Mouse (Mus musculus) embryonic facial prominence, embryonic 10.5 days (tissue): Measurements from ENCODE around the gene Gm10065. TPM values are rescaled to one million over a fixed set of nuclear protein-coding genes. Genes with fewer than 3 reads are reported as not detected.
A peak's percentile ranks its signal among the peaks of the same experiment; 100 is the strongest.
"Not testable (repeated sequence)": the region's sequence is repeated elsewhere in the genome, so short reads cannot be mapped to it uniquely, and the experiment has no call there.

Experiments
- DNase-seq: peaks from one replicate; pipeline ENCODE4 v3.0.0-alpha.2; 2017; ENCODE audit warnings: low spot score
- H3K27ac ChIP-seq: fragments of 300-500 bp; sonication (generic); replicated peaks from 2 replicates; pipeline ENCODE4 v1.5.1; 2016; ENCODE audit warnings: mild to moderate bottlenecking
- H3K27me3 ChIP-seq: fragments of 300-500 bp; sonication (generic); replicated peaks from 2 replicates; pipeline ENCODE4 v1.6.1; 2016; ENCODE audit warnings: low read depth, mild to moderate bottlenecking; ENCODE audit not compliant: poor library complexity, severe bottlenecking
- H3K36me3 ChIP-seq: fragments of 300-500 bp; sonication (generic); replicated peaks from 2 replicates; pipeline ENCODE4 v1.6.1; 2016; ENCODE audit warnings: mild to moderate bottlenecking, moderate library complexity
- H3K4me1 ChIP-seq: fragments of 300-500 bp; sonication (generic); 2 replicates; pipeline ENCODE4 v1.6.1; 2016
- H3K4me3 ChIP-seq: fragments of 300-500 bp; sonication (generic); 2 replicates; pipeline ENCODE4 v1.5.1; 2016; ENCODE audit warnings: mild to moderate bottlenecking, moderate library complexity
- H3K9me3 ChIP-seq: fragments of 300-500 bp; sonication (generic); 2 replicates; pipeline ENCODE4 v1.6.1; 2016; ENCODE audit warnings: mild to moderate bottlenecking
- WGBS: fragments of 180-500 bp; shearing (Covaris S2); methylation state at CpG from one replicate; pipeline ENCODE4 v1.1.7; 2016; 5-methylcytosine and 5-hydroxymethylcytosine counted together
- polyA plus RNA-seq: library from polyadenylated mRNA; unstranded; fragments of >200 nt; fragmentation: Nextera tagmentation; extraction: Ambion mirVana; gene quantifications from 2 replicates; pipeline ENCODE4 v1.2.1, GENCODE M21; 2016

The Gm10065 gene
- not detected in 2 replicates for polyA plus RNA-seq

DNA sequence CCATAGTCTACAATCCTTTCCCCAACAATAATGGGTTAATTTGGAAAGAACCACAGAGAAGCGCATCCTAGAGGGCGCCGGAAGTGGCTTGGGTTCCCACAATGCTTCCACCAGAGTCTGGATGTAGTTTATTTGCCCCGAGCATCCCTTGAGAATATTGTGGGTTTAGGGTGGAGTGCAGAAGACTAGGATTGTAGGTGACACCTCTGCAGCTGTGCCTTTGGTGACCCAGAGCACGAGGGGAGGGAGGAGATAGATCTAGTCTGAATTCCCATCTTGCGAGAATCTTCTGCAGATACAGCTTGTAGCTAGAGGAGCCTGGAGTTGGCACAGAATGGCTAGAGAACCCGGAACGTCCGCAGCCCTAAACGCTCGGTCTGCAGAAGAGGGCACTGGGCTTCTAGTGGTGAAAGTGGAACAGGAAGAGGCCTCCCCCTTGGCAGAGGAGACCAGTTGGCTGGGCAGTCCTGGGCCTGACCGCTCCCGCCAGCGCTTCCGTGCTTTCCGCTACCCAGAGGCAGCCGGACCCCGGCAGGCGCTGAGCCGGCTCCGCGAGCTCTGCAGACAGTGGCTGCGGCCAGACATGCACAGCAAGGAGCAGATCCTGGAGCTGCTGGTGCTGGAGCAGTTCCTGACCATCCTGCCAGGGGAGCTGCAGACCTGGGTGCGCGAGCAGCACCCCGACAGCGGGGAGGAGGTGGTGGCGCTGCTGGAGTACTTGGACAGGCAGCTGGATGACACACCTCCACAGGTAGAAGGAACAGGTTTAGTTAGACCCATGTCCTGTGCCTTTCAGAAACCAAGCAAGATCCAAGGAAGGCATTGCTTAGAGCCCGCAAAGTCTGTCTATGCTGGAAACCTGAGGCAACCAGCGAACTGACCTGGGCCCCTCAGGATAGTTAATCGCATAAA is at the start of gene Gm10065, which contains the start of gene Zkscan4:
TSS of gene Gm10065 (minus strand) at position 683 of the 912 bp plus-strand sequence.
TSS of gene Zkscan4 (plus strand) at position 149 of the 912 bp plus-strand sequence.
- H3K4me1 ChIP-seq, H3K9me3 ChIP-seq, H3K36me3 ChIP-seq, H3K27me3 ChIP-seq: not testable (repeated sequence)
- 3% methylated on average over 31 of the region's 31 CpGs for WGBS
- DNase-seq, result peak; percentile 73
- H3K4me3 ChIP-seq, result peak within 1 kb of the TSS; percentile 69
- peak within 1 kb of the TSS; percentile 76 for H3K27ac ChIP-seq

- DNase-seq, result peak; percentile 91
- Histone ChIP-seq H3K9me3 (no peaks in the 10 kb centered on the region), H3K4me3 (peak overlapping the region; percentile 71), H3K4me1 (peaks cover 4% of the 10 kb centered on the region; the same call in 1 of the 2 replicates), H3K36me3 (no peaks in the 10 kb centered on the region), H3K27ac (peak overlapping the region; percentile 91), H3K27me3 (no peaks in the 10 kb centered on the region)
- under 1% methylated on average over 21 of the region's 21 CpGs for WGBS
Measured at GRCm38 (mm10) chr13:21506221-21506649, 27.0 kb upstream of the Gm10065 start.

- DNase-seq, result no peak
- H3K4me1 ChIP-seq, result peaks cover 4% of the 10 kb centered on the region; the same call in 1 of the 2 replicates
- 91% methylated on average over 5 of the region's 5 CpGs for WGBS
Measured at GRCm38 (mm10) chr13:21502296-21502695, 23.1 kb upstream of the Gm10065 start.

GRCm38 (mm10) chr13:21501182-21501581 is 21.9 kb upstream of the Gm10065 start, which contains the start of gene Gm11273:
Gene Gm11273 (minus strand): TSS chr13:21501418.
- not testable (repeated sequence) for H3K9me3 ChIP-seq, H3K27ac ChIP-seq, H3K36me3 ChIP-seq, H3K27me3 ChIP-seq, H3K4me3 ChIP-seq, DNase-seq, H3K4me1 ChIP-seq
- WGBS, result 93% methylated on average over 17 of the region's 17 CpGs

More at GRCm38 (mm10) chr13:21502296-21502695, 23.1 kb upstream of the Gm10065 start:
- H3K4me3 ChIP-seq, result no peak overlapping the region
- H3K36me3 ChIP-seq, result no peaks in the 10 kb centered on the region
- no peak overlapping the region for H3K27ac ChIP-seq
- H3K9me3 ChIP-seq, result no peaks in the 10 kb centered on the region
- no peaks in the 10 kb centered on the region for H3K27me3 ChIP-seq

DNA sequence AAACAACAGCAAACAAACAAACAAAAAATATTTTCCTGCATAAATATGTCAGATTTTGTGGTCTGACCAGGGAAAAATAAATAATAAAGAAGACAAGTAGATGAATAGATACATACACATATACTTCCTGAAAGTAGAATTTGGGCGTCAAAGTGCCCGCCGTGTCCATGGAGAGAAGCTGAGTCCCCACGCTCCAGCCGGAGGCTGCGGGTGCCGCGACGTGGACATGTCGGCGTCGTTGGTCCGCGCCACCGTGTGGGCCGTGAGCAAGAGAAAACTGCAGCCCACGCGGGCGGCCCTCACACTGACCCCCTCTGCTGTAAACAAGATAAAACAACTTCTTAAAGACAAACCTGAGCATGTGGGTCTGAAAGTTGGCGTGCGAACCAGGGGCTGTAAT is 15.8 kb upstream of the Gm10065 start, which contains the start of gene AK157302:
TSS of gene AK157302 (plus strand) at position 144 of the 400 bp plus-strand sequence.
- Histone ChIP-seq H3K36me3 (no peaks in the 10 kb centered on the region), H3K27ac (no peak within 1 kb of the TSS), H3K27me3 (no peaks in the 10 kb centered on the region), H3K4me1 (no peaks in the 10 kb centered on the region), H3K4me3 (no peak within 1 kb of the TSS), H3K9me3 (no peaks in the 10 kb centered on the region)
- no peak for DNase-seq
- WGBS, result 94% methylated on average over 21 of the region's 21 CpGs

GRCm38 (mm10) chr13:21492847-21493246 is 13.6 kb upstream of the Gm10065 start:
- no peaks in the 10 kb centered on the region for H3K9me3 ChIP-seq
- 94% methylated on average over 5 of the region's 5 CpGs for WGBS
- no peaks in the 10 kb centered on the region for H3K4me1 ChIP-seq
- no peaks in the 10 kb centered on the region for H3K36me3 ChIP-seq
- H3K27me3 ChIP-seq, result no peaks in the 10 kb centered on the region
- no peak overlapping the region for H3K27ac ChIP-seq
- no peak overlapping the region for H3K4me3 ChIP-seq
- DNase-seq, result no peak

DNA sequence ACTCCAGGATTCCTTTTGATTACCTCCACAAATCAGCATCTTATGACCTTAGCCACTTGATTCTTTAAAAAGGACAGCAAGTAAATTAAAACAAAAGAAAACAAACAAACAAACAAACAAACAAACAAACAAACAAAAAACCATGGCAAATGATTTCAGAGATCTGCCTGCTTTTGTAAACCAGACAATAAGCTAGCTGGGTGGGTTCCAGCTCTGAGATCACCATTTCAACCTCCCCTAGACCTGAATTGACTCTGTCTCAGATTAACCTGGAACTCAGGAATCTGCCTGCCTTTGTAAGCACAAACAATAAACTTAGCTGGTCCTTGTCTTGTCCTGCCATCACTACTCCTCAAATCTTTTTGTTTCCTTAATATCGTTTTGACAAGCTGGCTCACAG is 7.6 kb upstream of the Gm10065 start:
- Histone ChIP-seq H3K36me3 (peaks cover 8% of the 10 kb centered on the region; the same call in 1 of the 2 replicates), H3K27ac (no peak overlapping the region), H3K4me1 (no peaks in the 10 kb centered on the region), H3K27me3 (no peaks in the 10 kb centered on the region), H3K4me3 (no peak overlapping the region), H3K9me3 (0 out of 2 replicates have a peak, but pooled peaks cover 4% of the 10 kb centered on the region)
- DNase-seq, result no peak
- 90% methylated on average over 1 of the region's 1 CpGs for WGBS

DNA sequence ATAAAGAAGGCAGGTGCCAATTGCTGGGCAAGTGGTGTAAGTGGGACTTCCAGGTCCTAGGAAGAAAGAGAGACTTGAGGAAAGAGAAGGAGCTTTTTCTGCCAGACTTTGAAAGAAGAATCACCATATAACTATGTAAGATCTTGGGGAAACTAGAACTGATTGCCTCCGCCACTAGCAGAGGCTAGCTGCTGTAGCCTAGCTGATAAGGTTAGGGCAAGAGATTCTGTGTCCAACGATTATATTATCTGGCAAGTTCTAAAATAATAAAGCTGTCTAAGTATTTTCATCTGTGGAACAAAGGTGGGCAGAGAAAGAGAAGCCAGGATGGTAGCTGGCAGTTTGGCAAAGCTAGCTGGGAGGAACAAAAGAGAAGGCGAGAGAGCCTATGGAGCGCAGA is 6.8 kb downstream of the Gm10065 start:
- H3K36me3 ChIP-seq, result no peaks in the 10 kb centered on the region
- H3K4me3 ChIP-seq, result no peak overlapping the region
- peaks cover 10% of the 10 kb centered on the region; the same call in 1 of the 2 replicates for H3K4me1 ChIP-seq
- H3K27me3 ChIP-seq, result peaks cover 27% of the 10 kb centered on the region
- DNase-seq, result no peak
- no peak overlapping the region for H3K27ac ChIP-seq
- 28% methylated on average over 4 of the region's 4 CpGs for WGBS
- H3K9me3 ChIP-seq, result no peaks in the 10 kb centered on the region

- Histone ChIP-seq H3K9me3 (no peaks in the 10 kb centered on the region), H3K36me3 (no peaks in the 10 kb centered on the region), H3K4me3 (no peak overlapping the region; the same call in 1 of the 2 replicates), H3K4me1 (peaks cover 10% of the 10 kb centered on the region; the same call in 1 of the 2 replicates), H3K27me3 (peaks cover 32% of the 10 kb centered on the region), H3K27ac (no peak overlapping the region)
- 25% methylated on average over 9 of the region's 9 CpGs for WGBS
- DNase-seq, result no peak
Measured at GRCm38 (mm10) chr13:21469097-21469496, 10.1 kb downstream of the Gm10065 start.

- H3K4me1 ChIP-seq, result peaks cover 10% of the 10 kb centered on the region; the same call in 1 of the 2 replicates
- peak within 1 kb of the TSS; percentile 84 for H3K27ac ChIP-seq
- WGBS, result under 1% methylated on average over 54 of the region's 54 CpGs
- no peaks in the 10 kb centered on the region for H3K9me3 ChIP-seq
- no peaks in the 10 kb centered on the region for H3K36me3 ChIP-seq
- DNase-seq, result peak; percentile 90
- H3K27me3 ChIP-seq, result peaks cover 32% of the 10 kb centered on the region
- H3K4me3 ChIP-seq, result peak within 1 kb of the TSS; percentile 68
Measured at GRCm38 (mm10) chr13:21468061-21469019, 10.9 kb downstream of the Gm10065 start, which contains the start of gene Nkapl. Gene Nkapl (minus strand): TSS chr13:21468509.

DNA sequence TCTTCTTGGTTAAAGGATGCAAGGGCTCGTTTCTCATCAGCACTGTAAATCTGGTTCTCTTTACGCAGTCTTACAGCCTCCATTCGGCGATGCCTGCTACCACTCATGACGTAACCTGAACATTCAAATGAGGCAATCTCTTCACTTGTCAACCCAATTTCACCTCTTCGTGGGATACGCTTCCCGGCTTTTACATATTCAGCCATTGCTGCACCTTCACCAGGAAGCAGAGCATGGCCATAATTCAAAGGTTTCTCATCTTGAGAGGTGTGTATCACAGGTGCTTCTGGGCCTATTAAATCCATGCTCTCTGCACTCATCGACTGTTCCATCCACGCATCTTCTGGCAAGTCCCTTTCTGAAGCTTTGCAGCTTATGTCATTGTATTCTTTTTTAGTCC is 11.9 kb downstream of the Gm10065 start:
- H3K36me3 ChIP-seq, result no peaks in the 10 kb centered on the region

DNA sequence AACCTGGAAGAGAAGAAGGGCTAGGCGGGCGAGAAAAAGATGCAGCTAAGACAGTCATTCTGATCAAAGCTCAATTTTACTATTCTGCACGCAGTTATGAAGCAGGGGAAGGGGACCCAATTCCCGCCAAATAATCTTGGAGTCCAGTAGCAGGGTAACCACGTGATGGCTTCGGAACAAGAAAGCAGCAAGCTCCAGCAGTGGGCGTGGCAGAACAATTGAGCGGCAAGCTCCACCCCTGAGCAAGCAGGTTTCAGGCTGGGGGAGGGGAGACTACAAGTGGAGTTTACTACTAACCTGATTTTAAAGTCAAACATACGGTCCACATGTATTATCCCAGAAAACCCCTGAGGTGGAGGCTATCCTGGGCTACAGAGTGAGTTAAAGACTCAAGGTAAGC is 16.7 kb downstream of the Gm10065 start:
- not testable (repeated sequence) for H3K36me3 ChIP-seq, H3K27me3 ChIP-seq, DNase-seq, H3K4me1 ChIP-seq, H3K27ac ChIP-seq, H3K9me3 ChIP-seq, H3K4me3 ChIP-seq
- 52% methylated on average over 9 of the region's 9 CpGs for WGBS

More for the DNA sequence above, 11.9 kb downstream of the Gm10065 start:
- no peak overlapping the region for H3K27ac ChIP-seq
- WGBS, result 87% methylated on average over 10 of the region's 10 CpGs
- no peaks in the 10 kb centered on the region for H3K9me3 ChIP-seq
- no peak overlapping the region for H3K4me3 ChIP-seq
- no peak for DNase-seq
- peaks cover 32% of the 10 kb centered on the region for H3K27me3 ChIP-seq
- peaks cover 10% of the 10 kb centered on the region; the same call in 1 of the 2 replicates for H3K4me1 ChIP-seq
